In genomic region chr8:106892210-106892805, GRCm38 (mm10) we compare ENCODE assay signal across 8 mouse cellular contexts. TPM values are rescaled to one million over a fixed set of nuclear protein-coding genes. Genes with fewer than 3 reads are reported as not detected.
A peak's percentile ranks its signal among the peaks of the same experiment; 100 is the strongest.
DNase-seq lines count a peak whose midpoint lies in the region; ATAC-seq and TF ChIP-seq lines count a peak whose summit lies in the region.

No protein-coding gene starts in this region.

- H3K9me3 ChIP-seq in forebrain, embryonic 12.5 days, result no peaks in the 10 kb centered on the region
- no peaks in the 10 kb centered on the region for H3K9me3 ChIP-seq in intestine, embryonic 16.5 days (ENCODE audit: control insufficient read depth, low read length)
- H3K9me3 ChIP-seq in megakaryocyte, embryonic 14.5 days, result no peaks in the 10 kb centered on the region
- H3K9me3 ChIP-seq in stomach, postnatal 0 days (ENCODE audit: control insufficient read depth, low read length), result no peaks in the 10 kb centered on the region

- WGBS in forebrain, embryonic 12.5 days, result under 1% methylated on average over 15 of the region's 15 CpGs
- under 1% methylated on average over 15 of the region's 15 CpGs for WGBS in intestine, embryonic 16.5 days
- WGBS in stomach, postnatal 0 days, result under 1% methylated on average over 15 of the region's 15 CpGs

- no peak for ATAC-seq in forebrain, embryonic 12.5 days (ENCODE audit: low FRiP score)
- no peak for ATAC-seq in intestine, embryonic 16.5 days
- no peak for ATAC-seq in stomach, postnatal 0 days (ENCODE audit: low FRiP score, low TSS enrichment)

- intact Hi-C loops in heart, postnatal 25 days (cut with DNase I), result loop anchor here (5.0 kb wide), 1 partner anchor 45 kb away; the partner anchor contains the start of gene Sntb2

- no peaks in the 10 kb centered on the region for H3K27me3 ChIP-seq in forebrain, embryonic 12.5 days
- no peaks in the 10 kb centered on the region for H3K27me3 ChIP-seq in intestine, embryonic 16.5 days (replicated peaks; ENCODE audit: control insufficient read depth, insufficient read depth, low read length)
- no peaks in the 10 kb centered on the region for H3K27me3 ChIP-seq in megakaryocyte, embryonic 14.5 days (replicated peaks)
- H3K27me3 ChIP-seq in stomach, postnatal 0 days (ENCODE audit: control insufficient read depth, insufficient read depth, low read length), result no peaks in the 10 kb centered on the region

- peak overlapping the region; percentile 75 for H3K4me2 ChIP-seq in forebrain, embryonic 12.5 days
- peak overlapping the region; percentile 67 for H3K4me2 ChIP-seq in intestine, embryonic 16.5 days (ENCODE audit: low read depth, low read length)
- peak overlapping the region; percentile 83 for H3K4me2 ChIP-seq in stomach, postnatal 0 days (replicated peaks; ENCODE audit: low read depth)

- TF ChIP-seq EP300 in stomach, postnatal 0 days (optimal IDR thresholded peaks at IDR 0.05), result no peak

- peak; percentile 36 to 39 for DNase-seq in heart, adult 18-20 months
- no peak for DNase-seq in heart, postnatal 25 days (ENCODE audit: low spot score)
- DNase-seq in T-cell, adult 2 months (ENCODE audit: low spot score), result peak; percentile 34
- DNase-seq in stomach, postnatal 0 days (ENCODE audit: low spot score), result peak; percentile 33
- DNase-seq in cerebellum, adult 11 months, result no peak

- H3K36me3 ChIP-seq in forebrain, embryonic 12.5 days (replicated peaks), result peaks cover 19% of the 10 kb centered on the region
- no peaks in the 10 kb centered on the region; the same call in 1 of the 2 replicates for H3K36me3 ChIP-seq in intestine, embryonic 16.5 days (ENCODE audit: control insufficient read depth, insufficient read depth, low read length)
- peaks cover 36% of the 10 kb centered on the region for H3K36me3 ChIP-seq in megakaryocyte, embryonic 14.5 days (replicated peaks; ENCODE audit: low read length)
- no peaks in the 10 kb centered on the region for H3K36me3 ChIP-seq in stomach, postnatal 0 days (ENCODE audit: control insufficient read depth, insufficient read depth, low read length)

- peaks cover 25% of the 10 kb centered on the region for H3K4me1 ChIP-seq in forebrain, embryonic 12.5 days
- peaks cover 15% of the 10 kb centered on the region for H3K4me1 ChIP-seq in intestine, embryonic 16.5 days (ENCODE audit: control insufficient read depth, insufficient read depth, low read length)
- H3K4me1 ChIP-seq in megakaryocyte, embryonic 14.5 days, result peaks cover 70% of the 10 kb centered on the region
- no peaks in the 10 kb centered on the region for H3K4me1 ChIP-seq in stomach, postnatal 0 days (replicated peaks; ENCODE audit: control insufficient read depth, insufficient read depth)

- peak overlapping the region; percentile 96 for H3K9ac ChIP-seq in forebrain, embryonic 12.5 days
- H3K9ac ChIP-seq in intestine, embryonic 16.5 days (ENCODE audit: low read depth, low read length), result peak overlapping the region; percentile 99
- peak overlapping the region; percentile 95 for H3K9ac ChIP-seq in stomach, postnatal 0 days (ENCODE audit: low read length)

- H3K27ac ChIP-seq in forebrain, embryonic 12.5 days, result peak overlapping the region; percentile 97
- H3K27ac ChIP-seq in intestine, embryonic 16.5 days (ENCODE audit: low read length), result peak overlapping the region; percentile 94
- H3K27ac ChIP-seq in stomach, postnatal 0 days (replicated peaks), result peak overlapping the region; percentile 96

- no peak for TF ChIP-seq CTCF in stomach, postnatal 0 days (IDR thresholded peaks at IDR 0.05; ENCODE audit: low read depth)

- H3K4me3 ChIP-seq in forebrain, embryonic 12.5 days (replicated peaks), result peak overlapping the region; percentile 94
- peak overlapping the region; percentile 89 for H3K4me3 ChIP-seq in intestine, embryonic 16.5 days (ENCODE audit: low read length)
- peak overlapping the region; percentile 93 for H3K4me3 ChIP-seq in megakaryocyte, embryonic 14.5 days (replicated peaks)
- H3K4me3 ChIP-seq in stomach, postnatal 0 days (ENCODE audit: low read depth, low read length), result peak overlapping the region; percentile 95

RNA-seq across cellular contexts. Expression of gene Utp4, which starts 1.1 kb away (rescaled TPM):
- 10 to 100 TPM; 21.4 to 22.7 TPM for total RNA-seq in heart, adult 18-20 months (2021)
- total RNA-seq in heart, postnatal 25 days (2021), result 10 to 100 TPM; 17.7 to 19.1 TPM
- polyA plus RNA-seq in forebrain, embryonic 12.5 days (2016; fragmentation: Nextera tagmentation; extraction: Ambion mirVana), result 59.4 and 59.6 TPM in 2 replicates
- 56.6 and 66.6 TPM in 2 replicates for polyA plus RNA-seq in intestine, embryonic 16.5 days (2015; fragmentation: Nextera tagmentation; extraction: Ambion mirVana)
- polyA plus RNA-seq in megakaryocyte, embryonic 14.5 days (2012; ENCODE audit: insufficient read depth, low replicate concordance), result 1.5 and 3.0 TPM in 2 replicates
- polyA plus RNA-seq in stomach, postnatal 0 days (2015; fragmentation: Nextera tagmentation; extraction: Ambion mirVana), result 30.4 and 33.7 TPM in 2 replicates

RNA-seq across cellular contexts. Expression of gene Has3, which starts 22.3 kb away (rescaled TPM):
- total RNA-seq in heart, adult 18-20 months (2021), result under 1 TPM; 0.42 to 0.51 TPM
- total RNA-seq in heart, postnatal 25 days (2021), result 1 to 10 TPM; 1.0 to 1.7 TPM
- 0.56 and 0.62 TPM in 2 replicates for polyA plus RNA-seq in forebrain, embryonic 12.5 days (2016; fragmentation: Nextera tagmentation; extraction: Ambion mirVana)
- polyA plus RNA-seq in intestine, embryonic 16.5 days (2015; fragmentation: Nextera tagmentation; extraction: Ambion mirVana), result 0.09 and 0.28 TPM in 2 replicates
- not detected in 2 replicates for polyA plus RNA-seq in megakaryocyte, embryonic 14.5 days (2012; ENCODE audit: insufficient read depth, low replicate concordance)
- polyA plus RNA-seq in stomach, postnatal 0 days (2015; fragmentation: Nextera tagmentation; extraction: Ambion mirVana), result 0.28 and 0.40 TPM in 2 replicates

RNA-seq across cellular contexts. Expression of gene Sntb2, which starts 43.2 kb away (rescaled TPM):
- total RNA-seq in heart, adult 18-20 months (2021), result 1 to 10 TPM; 9.6 to 9.7 TPM
- 10 to 100 TPM; 12.9 to 13.0 TPM for total RNA-seq in heart, postnatal 25 days (2021)
- 6.9 and 8.9 TPM in 2 replicates for polyA plus RNA-seq in forebrain, embryonic 12.5 days (2016; fragmentation: Nextera tagmentation; extraction: Ambion mirVana)
- 8.5 and 9.1 TPM in 2 replicates for polyA plus RNA-seq in intestine, embryonic 16.5 days (2015; fragmentation: Nextera tagmentation; extraction: Ambion mirVana)
- polyA plus RNA-seq in megakaryocyte, embryonic 14.5 days (2012; ENCODE audit: insufficient read depth, low replicate concordance), result 0.37 and 0.63 TPM in 2 replicates
- 9.1 and 10.2 TPM in 2 replicates for polyA plus RNA-seq in stomach, postnatal 0 days (2015; fragmentation: Nextera tagmentation; extraction: Ambion mirVana)

Comparison
In these comparisons a context has a peak if more than half of its experiments do, and no peak if none do; other contexts are left out.
1. DNase-seq: peak in heart, adult 18-20 months (2 of 2), T-cell, adult 2 months (single experiment) and stomach, postnatal 0 days (single experiment); none in heart, postnatal 25 days (single experiment) and cerebellum, adult 11 months (single experiment).
2. Peak in every context shown above with its lines, with median percentiles within 50 percentile points of each other: H3K27ac ChIP-seq, H3K4me2 ChIP-seq, H3K4me3 ChIP-seq and H3K9ac ChIP-seq.